Mouse (Mus musculus) myocyte (in vitro differentiated cells): Measurements from ENCODE around the gene Habp2.

Experiments used
- E2F4 ChIP-seq: IDR thresholded peaks from one replicate; pipeline ENCODE4 v1.6.1; 2011; ENCODE audit warnings: mild to moderate bottlenecking, control low read depth, moderate library complexity; ENCODE audit not compliant: insufficient read depth
- MAX ChIP-seq: IDR thresholded peaks from one replicate; pipeline ENCODE4 v1.6.1; 2011; ENCODE audit warnings: low read depth, mild to moderate bottlenecking, control low read depth
- MYOD1 ChIP-seq, 3 experiments: IDR thresholded peaks; one replicate each; pipeline ENCODE4 v1.6.1; 2011; ENCODE audit warnings: control low read depth in 2 of 3, low read depth in 2 of 3, mild to moderate bottlenecking in 2 of 3, moderate library complexity in 1 of 3; ENCODE audit not compliant: insufficient read length in 2 of 3, control insufficient read depth in 1 of 3
- MYOG ChIP-seq, 3 experiments: IDR thresholded peaks; one replicate each; pipeline ENCODE4 v1.6.1; 2011; ENCODE audit warnings: control low read depth in 2 of 3, low read depth in 2 of 3, mild to moderate bottlenecking in 2 of 3; ENCODE audit not compliant: insufficient read length in 2 of 3, control insufficient read depth in 1 of 3, insufficient read depth in 1 of 3
- POLR2A ChIP-seq: IDR thresholded peaks from one replicate; pipeline ENCODE4 v1.6.1; 2011; ENCODE audit warnings: low read depth, mild to moderate bottlenecking, control low read depth, moderate library complexity; ENCODE audit not compliant: insufficient read length
- POLR2AphosphoS2 ChIP-seq: IDR thresholded peaks from one replicate; pipeline ENCODE4 v1.6.1; 2011; ENCODE audit warnings: low read depth, control low read depth; ENCODE audit not compliant: insufficient read length
- REST ChIP-seq: IDR thresholded peaks from one replicate; pipeline ENCODE4 v1.6.1; 2011; ENCODE audit warnings: mild to moderate bottlenecking, control low read depth, moderate library complexity; ENCODE audit not compliant: insufficient read depth, insufficient read length
- SRF ChIP-seq: IDR thresholded peaks from one replicate; pipeline ENCODE4 v1.6.1; 2011; ENCODE audit warnings: low read depth; ENCODE audit not compliant: control insufficient read depth, insufficient read length
- TCF12 ChIP-seq: IDR thresholded peaks from one replicate; pipeline ENCODE4 v1.6.1; 2011; ENCODE audit warnings: mild to moderate bottlenecking, control low read depth; ENCODE audit not compliant: poor library complexity, insufficient read depth, severe bottlenecking
- TCF3 ChIP-seq: IDR thresholded peaks from one replicate; pipeline ENCODE4 v1.6.1; 2011; ENCODE audit warnings: low read depth, control low read depth; ENCODE audit not compliant: insufficient read length
- USF1 ChIP-seq: IDR thresholded peaks from one replicate; pipeline ENCODE4 v1.6.1; 2011; ENCODE audit warnings: low read depth, mild to moderate bottlenecking, control low read depth, moderate library complexity

DNA sequence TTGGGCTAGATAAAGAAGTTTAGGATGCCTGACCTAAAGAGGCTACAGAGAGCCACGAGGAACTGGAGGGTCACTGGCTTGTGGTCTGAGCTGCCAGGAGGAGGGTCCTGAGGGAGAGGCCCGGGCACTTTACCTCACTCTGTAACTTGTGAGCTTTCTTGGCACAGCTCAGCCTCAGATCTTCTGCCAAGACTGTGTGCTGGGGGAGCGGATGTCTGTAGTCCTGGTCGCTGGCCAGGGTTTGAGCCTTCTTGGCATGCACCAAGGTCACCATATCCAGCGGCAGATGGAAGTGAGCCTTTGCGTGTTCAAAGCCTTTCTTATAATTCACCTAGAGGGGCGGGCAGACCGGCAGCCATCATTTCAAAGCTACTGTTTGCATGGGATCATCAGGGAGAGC, 55.1 kb downstream of the Habp2 start:
- TF ChIP-seq POLR2A (no peak), TCF3 (no peak), MYOD1 (IDR thresholded peaks at IDR 0.05; ENCODE audit: control insufficient read depth in 1 of 3, insufficient read length in 2 of 3, low read depth in 2 of 3) (no peak), E2F4 (no peak), TCF12 (no peak), REST (no peak), USF1 (no peak), MAX (no peak), SRF (no peak), POLR2AphosphoS2 (no peak), MYOG (IDR thresholded peaks at IDR 0.05; ENCODE audit: control insufficient read depth in 1 of 3, insufficient read depth in 1 of 3, insufficient read length in 2 of 3, low read depth in 2 of 3) (no peak)
